Mouse (Mus musculus) thymus, adult 2 months (tissue): ENCODE results near the gene Sorcs3.

Experiments used
- CTCF ChIP-seq: fragments of 200-500 bp; IDR thresholded peaks from 2 replicates; pipeline ENCODE4 v1.5.1; 2012; ENCODE audit warnings: mild to moderate bottlenecking, control low read depth, low read length, moderate library complexity, borderline replicate concordance; ENCODE audit not compliant: control insufficient read depth, poor library complexity, insufficient read depth; ENCODE audit errors: extremely low read depth
- POLR2A ChIP-seq: fragments of 200-500 bp; IDR thresholded peaks from 2 replicates; pipeline ENCODE4 v1.6.1; 2012; ENCODE audit warnings: mild to moderate bottlenecking, low read length, control low read depth, moderate library complexity; ENCODE audit not compliant: control insufficient read depth, poor library complexity, insufficient read depth; ENCODE audit errors: extremely low read depth

DNA sequence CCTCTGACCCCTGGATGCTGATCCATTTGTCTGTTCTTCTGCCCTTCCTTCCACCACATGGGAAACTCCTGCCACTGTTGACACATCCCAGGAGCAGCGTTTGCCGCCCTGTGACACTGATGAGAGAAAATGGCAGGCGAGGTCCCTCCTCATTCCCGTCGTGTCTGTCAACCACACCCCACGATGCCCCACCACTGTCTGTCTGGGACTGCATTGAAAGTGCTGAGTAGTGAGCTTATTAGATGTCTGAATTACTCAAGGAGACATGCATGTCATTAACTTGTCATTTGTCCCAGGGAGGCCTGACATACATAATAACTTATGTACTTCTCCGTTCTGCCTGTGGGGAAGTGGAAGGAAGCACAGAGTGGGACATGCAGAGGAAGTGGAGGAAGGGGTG, 137.6 kb downstream of the Sorcs3 start:
- TF ChIP-seq CTCF (no peak), POLR2A (no peak)
